Mouse (Mus musculus): Measurements from ENCODE around the gene Ccdc62.

- TF ChIP-seq CTCF (IDR thresholded peaks at IDR 0.05; ENCODE audit: borderline replicate concordance, insufficient read depth, low read length) (no peak), POLR2A (IDR thresholded peaks at IDR 0.05; ENCODE audit: low read depth, low read length) (no peak)
Observed at GRCm38 (mm10) chr5:123989941-123990885, 59.7 kb downstream of the Ccdc62 start.
